Mouse (Mus musculus): ENCODE data around the gene Atg16l1. TPM values are rescaled to one million over a fixed set of nuclear protein-coding genes. Genes with fewer than 3 reads are reported as not detected.

Gene Atg16l1
- polyA plus RNA-seq, 1 experiment from 2014 or later: 43.8 TPM

GRCm38 (mm10) chr1:87733212-87733611 is 22.5 kb upstream of the Atg16l1 start:
- H3K4me1 ChIP-seq: no peaks in the 10 kb centered on the region
- no peak for ATAC-seq
- WGBS: 81% methylated on average over 5 of the region's 5 CpGs
- H3K9me3 ChIP-seq (replicated peaks): no peaks in the 10 kb centered on the region
- no peak overlapping the region for H3K27ac ChIP-seq
- H3K27me3 ChIP-seq: no peaks in the 10 kb centered on the region
- no peak overlapping the region for H3K4me2 ChIP-seq
- no peak overlapping the region for H3K9ac ChIP-seq
- no peak overlapping the region for H3K4me3 ChIP-seq
- no peaks in the 10 kb centered on the region for H3K36me3 ChIP-seq (ENCODE audit: poor library complexity, severe bottlenecking)

- Histone ChIP-seq H3K4me2 (no peak overlapping the region), H3K9me3 (replicated peaks) (no peaks in the 10 kb centered on the region), H3K27ac (no peak overlapping the region), H3K9ac (no peak overlapping the region), H3K4me3 (no peak overlapping the region), H3K27me3 (no peaks in the 10 kb centered on the region), H3K36me3 (ENCODE audit: poor library complexity, severe bottlenecking) (no peaks in the 10 kb centered on the region), H3K4me1 (no peaks in the 10 kb centered on the region)
- 78% methylated on average over 3 of the region's 3 CpGs for WGBS
- no peak for ATAC-seq
These were observed 21.5 kb upstream of the Atg16l1 start for GRCm38 (mm10) chr1:87734153-87734552.

GRCm38 (mm10) chr1:87740584-87741290 is 14.9 kb upstream of the Atg16l1 start:
- no peaks in the 10 kb centered on the region for H3K9me3 ChIP-seq (replicated peaks)
- no peak overlapping the region for H3K4me3 ChIP-seq
- no peak overlapping the region for H3K4me2 ChIP-seq
- H3K9ac ChIP-seq: no peak overlapping the region
- no peaks in the 10 kb centered on the region for H3K4me1 ChIP-seq
- ATAC-seq: no peak
- WGBS: 85% methylated on average over 6 of the region's 6 CpGs
- H3K36me3 ChIP-seq (ENCODE audit: poor library complexity, severe bottlenecking): no peaks in the 10 kb centered on the region
- H3K27me3 ChIP-seq: no peaks in the 10 kb centered on the region
- no peak overlapping the region for H3K27ac ChIP-seq

GRCm38 (mm10) chr1:87749360-87749973 is 6.2 kb upstream of the Atg16l1 start:
- Histone ChIP-seq H3K27ac (no peak overlapping the region), H3K9ac (no peak overlapping the region), H3K4me2 (no peak overlapping the region), H3K27me3 (peaks cover 7% of the 10 kb centered on the region; the same call in 1 of the 2 replicates), H3K9me3 (replicated peaks) (no peaks in the 10 kb centered on the region), H3K4me1 (no peaks in the 10 kb centered on the region), H3K4me3 (no peak overlapping the region), H3K36me3 (ENCODE audit: poor library complexity, severe bottlenecking) (no peaks in the 10 kb centered on the region)
- no peak for ATAC-seq

GRCm38 (mm10) chr1:87763821-87764220 is 8.2 kb downstream of the Atg16l1 start:
- Histone ChIP-seq H3K4me2 (no peak overlapping the region), H3K4me1 (no peaks in the 10 kb centered on the region), H3K9me3 (replicated peaks) (no peaks in the 10 kb centered on the region), H3K36me3 (ENCODE audit: poor library complexity, severe bottlenecking) (peaks cover 93% of the 10 kb centered on the region), H3K9ac (no peak overlapping the region), H3K4me3 (no peak overlapping the region), H3K27me3 (no peaks in the 10 kb centered on the region), H3K27ac (no peak overlapping the region)
- 94% methylated on average over 3 of the region's 3 CpGs for WGBS
- no peak for ATAC-seq

GRCm38 (mm10) chr1:87765741-87766140 is 10.1 kb downstream of the Atg16l1 start:
- H3K4me3 ChIP-seq: no peak overlapping the region
- no peaks in the 10 kb centered on the region for H3K27me3 ChIP-seq
- H3K27ac ChIP-seq: no peak overlapping the region
- H3K4me1 ChIP-seq: no peaks in the 10 kb centered on the region
- peaks cover 90% of the 10 kb centered on the region for H3K36me3 ChIP-seq (ENCODE audit: poor library complexity, severe bottlenecking)
- H3K9ac ChIP-seq: no peak overlapping the region
- no peaks in the 10 kb centered on the region for H3K9me3 ChIP-seq (replicated peaks)
- ATAC-seq: no peak
- WGBS: 96% methylated on average over 2 of the region's 2 CpGs
- H3K4me2 ChIP-seq: no peak overlapping the region

- 97% methylated on average over 3 of the region's 3 CpGs for WGBS
- no peak overlapping the region for H3K4me3 ChIP-seq
- H3K36me3 ChIP-seq (ENCODE audit: poor library complexity, severe bottlenecking): peaks cover 90% of the 10 kb centered on the region
These were observed 10.6 kb downstream of the Atg16l1 start for GRCm38 (mm10) chr1:87766233-87766632.

GRCm38 (mm10) chr1:87769263-87769662 is 13.6 kb downstream of the Atg16l1 start:
- no peaks in the 10 kb centered on the region for H3K4me1 ChIP-seq
- H3K9ac ChIP-seq: no peak overlapping the region
- ATAC-seq: no peak
- H3K4me3 ChIP-seq: no peak overlapping the region
- 93% methylated on average over 2 of the region's 2 CpGs for WGBS
- no peaks in the 10 kb centered on the region for H3K27me3 ChIP-seq
- no peak overlapping the region for H3K27ac ChIP-seq
- H3K36me3 ChIP-seq (ENCODE audit: poor library complexity, severe bottlenecking): peaks cover 91% of the 10 kb centered on the region
- H3K4me2 ChIP-seq: no peak overlapping the region
- H3K9me3 ChIP-seq (replicated peaks): no peaks in the 10 kb centered on the region

More at GRCm38 (mm10) chr1:87766233-87766632, 10.6 kb downstream of the Atg16l1 start:
- Histone ChIP-seq H3K9ac (no peak overlapping the region), H3K27ac (no peak overlapping the region), H3K27me3 (no peaks in the 10 kb centered on the region), H3K9me3 (replicated peaks) (no peaks in the 10 kb centered on the region), H3K4me2 (no peak overlapping the region), H3K4me1 (no peaks in the 10 kb centered on the region)
- no peak for ATAC-seq

GRCm38 (mm10) chr1:87770486-87770885 is 14.8 kb downstream of the Atg16l1 start:
- no peaks in the 10 kb centered on the region for H3K27me3 ChIP-seq
- peaks cover 91% of the 10 kb centered on the region for H3K36me3 ChIP-seq (ENCODE audit: poor library complexity, severe bottlenecking)
- H3K9ac ChIP-seq: no peak overlapping the region
- H3K4me2 ChIP-seq: no peak overlapping the region
- H3K4me3 ChIP-seq: no peak overlapping the region
- ATAC-seq: no peak
- no peaks in the 10 kb centered on the region for H3K4me1 ChIP-seq
- H3K27ac ChIP-seq: no peak overlapping the region
- WGBS: 96% methylated on average over 3 of the region's 3 CpGs
- no peaks in the 10 kb centered on the region for H3K9me3 ChIP-seq (replicated peaks)

GRCm38 (mm10) chr1:87771724-87772123 is 16.1 kb downstream of the Atg16l1 start:
- H3K27ac ChIP-seq: no peak overlapping the region
- no peak overlapping the region for H3K9ac ChIP-seq
- 99% methylated on average over 3 of the region's 3 CpGs for WGBS
- no peaks in the 10 kb centered on the region for H3K4me1 ChIP-seq
- H3K4me3 ChIP-seq: no peak overlapping the region
- no peak for ATAC-seq
- H3K27me3 ChIP-seq: no peaks in the 10 kb centered on the region
- H3K36me3 ChIP-seq (ENCODE audit: poor library complexity, severe bottlenecking): peaks cover 91% of the 10 kb centered on the region
- H3K4me2 ChIP-seq: no peak overlapping the region
- no peaks in the 10 kb centered on the region for H3K9me3 ChIP-seq (replicated peaks)

- H3K27me3 ChIP-seq: no peaks in the 10 kb centered on the region
- H3K27ac ChIP-seq: no peak overlapping the region
- 88% methylated on average over 2 of the region's 2 CpGs for WGBS
- no peaks in the 10 kb centered on the region for H3K9me3 ChIP-seq (replicated peaks)
- H3K4me2 ChIP-seq: no peak overlapping the region
- ATAC-seq: no peak
- peaks cover 91% of the 10 kb centered on the region for H3K36me3 ChIP-seq (ENCODE audit: poor library complexity, severe bottlenecking)
- H3K9ac ChIP-seq: no peak overlapping the region
- H3K4me1 ChIP-seq: no peaks in the 10 kb centered on the region
- H3K4me3 ChIP-seq: no peak overlapping the region
These were observed 17.7 kb downstream of the Atg16l1 start for GRCm38 (mm10) chr1:87773336-87773735.

GRCm38 (mm10) chr1:87774845-87775244 is 19.2 kb downstream of the Atg16l1 start:
- Histone ChIP-seq H3K9ac (no peak overlapping the region), H3K36me3 (ENCODE audit: poor library complexity, severe bottlenecking) (peaks cover 96% of the 10 kb centered on the region), H3K9me3 (replicated peaks) (no peaks in the 10 kb centered on the region), H3K4me1 (no peaks in the 10 kb centered on the region), H3K27ac (no peak overlapping the region), H3K4me2 (no peak overlapping the region), H3K4me3 (no peak overlapping the region), H3K27me3 (no peaks in the 10 kb centered on the region)
- ATAC-seq: no peak
- WGBS: 97% methylated on average over 7 of the region's 7 CpGs

All from forebrain, embryonic 13.5 days (tissue).